Mouse (Mus musculus) layer of hippocampus, postnatal 36 days (tissue): ENCODE results near the gene Macrod2. TPM values are rescaled to one million over a fixed set of nuclear protein-coding genes. Genes with fewer than 3 reads are reported as not detected.
A peak's percentile ranks its signal among the peaks of the same experiment; 100 is the strongest.
"Not testable (repeated sequence)": the region's sequence is repeated elsewhere in the genome, so short reads cannot be mapped to it uniquely, and the experiment has no call there.

Experiments
- DNase-seq, 2 experiments: peaks; one replicate each; pipeline ENCODE4 v3.0.0; 2022
- total RNA-seq, 2 experiments: library from RNA; stranded (reverse); gene quantifications; 2 replicates each; pipeline ENCODE4 v1.2.3; 2021

Gene Macrod2
- total RNA-seq, 2 experiments from 2014 or later = 52.1 to 53.7 TPM

GRCm38 (mm10) chr2:140703377-140703776 is 308.3 kb downstream of the Macrod2 start:
- DNase-seq = no peak

GRCm38 (mm10) chr2:140704146-140704545 is 309.0 kb downstream of the Macrod2 start:
- no peak for DNase-seq

- DNase-seq = no peak
Observed at GRCm38 (mm10) chr2:140705278-140705677, 310.2 kb downstream of the Macrod2 start.

GRCm38 (mm10) chr2:140707550-140707949 is 312.4 kb downstream of the Macrod2 start:
- DNase-seq = no peak

- no peak for DNase-seq
Observed at GRCm38 (mm10) chr2:140715822-140716221, 320.7 kb downstream of the Macrod2 start.

- DNase-seq = no peak
Observed at GRCm38 (mm10) chr2:140717407-140717806, 322.3 kb downstream of the Macrod2 start.

GRCm38 (mm10) chr2:140732616-140733183 is 337.6 kb downstream of the Macrod2 start:
- no peak for DNase-seq

- DNase-seq = no peak
Observed at GRCm38 (mm10) chr2:140740511-140740910, 345.4 kb downstream of the Macrod2 start.

- DNase-seq = not testable (repeated sequence)
Observed at GRCm38 (mm10) chr2:140742954-140743353, 347.8 kb downstream of the Macrod2 start.

GRCm38 (mm10) chr2:140758881-140759280 is 363.8 kb downstream of the Macrod2 start:
- no peak for DNase-seq

GRCm38 (mm10) chr2:140759732-140760131 is 364.6 kb downstream of the Macrod2 start:
- DNase-seq = no peak

- no peak for DNase-seq
Observed at GRCm38 (mm10) chr2:140760137-140760536, 365.0 kb downstream of the Macrod2 start.

- DNase-seq = no peak
Observed at GRCm38 (mm10) chr2:140763076-140763891, 368.2 kb downstream of the Macrod2 start.

GRCm38 (mm10) chr2:140769473-140769872 is 374.4 kb downstream of the Macrod2 start:
- DNase-seq = no peak

- no peak for DNase-seq
Observed at GRCm38 (mm10) chr2:140772825-140773224, 377.7 kb downstream of the Macrod2 start.

- no peak for DNase-seq
Observed at GRCm38 (mm10) chr2:140773456-140773855, 378.3 kb downstream of the Macrod2 start.

GRCm38 (mm10) chr2:140774808-140775370 is 379.8 kb downstream of the Macrod2 start:
- no peak for DNase-seq

- DNase-seq = no peak
Observed at GRCm38 (mm10) chr2:140775448-140776101, 380.5 kb downstream of the Macrod2 start.

- DNase-seq = no peak
Observed at GRCm38 (mm10) chr2:140778212-140778611, 383.1 kb downstream of the Macrod2 start.

GRCm38 (mm10) chr2:140783041-140783440 is 387.9 kb downstream of the Macrod2 start:
- peak in 1 of 2 experiments; percentile 19 for DNase-seq

- no peak for DNase-seq
Observed at GRCm38 (mm10) chr2:140784626-140785025, 389.5 kb downstream of the Macrod2 start.

- DNase-seq = no peak
Observed at GRCm38 (mm10) chr2:140790363-140790762, 395.3 kb downstream of the Macrod2 start.
